Mouse (Mus musculus): ENCODE results near the gene Wdsub1. TPM values are rescaled to one million over a fixed set of nuclear protein-coding genes. Genes with fewer than 3 reads are reported as not detected.

The Wdsub1 gene
- total and polyA plus RNA-seq, 2 experiments, result 7.7 to 23.7 TPM

- peaks cover 12% of the 10 kb centered on the region; the same call in 1 of the 2 replicates for H3K36me3 ChIP-seq (ENCODE audit: control insufficient read depth, insufficient read depth, low read length)
- WGBS, result 94% methylated on average over 2 of the region's 2 CpGs
- no peaks in the 10 kb centered on the region for H3K79me2 ChIP-seq (ENCODE audit: control insufficient read depth, insufficient read depth, low read length)
- H3K4me1 ChIP-seq (ENCODE audit: control insufficient read depth, insufficient read depth, low read length), result no peaks in the 10 kb centered on the region
- H3K27ac ChIP-seq (replicated peaks; ENCODE audit: insufficient read depth, low read depth, low read length), result no peak overlapping the region
- no peak for DNase-seq (ENCODE audit: extremely low read depth, low read depth, low spot score)
- H3K9ac ChIP-seq (ENCODE audit: low read depth, low read length), result no peak overlapping the region
- H3K27me3 ChIP-seq (ENCODE audit: control insufficient read depth, insufficient read depth, low read length), result no peaks in the 10 kb centered on the region
- H3K4me3 ChIP-seq (ENCODE audit: insufficient read depth, low read depth, low read length), result no peak overlapping the region
- TF ChIP-seq POLR2A (IDR thresholded peaks at IDR 0.05; ENCODE audit: extremely low read depth, insufficient read depth, low read length), result no peak
- no peak for TF ChIP-seq CTCF (IDR thresholded peaks at IDR 0.05; ENCODE audit: low read depth, low read length)
Measured at GRCm38 (mm10) chr2:59821044-59821443, 61.3 kb downstream of the Wdsub1 start.

GRCm38 (mm10) chr2:59820088-59820487 lies 62.3 kb downstream of the Wdsub1 start:
- WGBS, result 96% methylated on average over 15 of the region's 15 CpGs
- TF ChIP-seq CTCF (IDR thresholded peaks at IDR 0.05; ENCODE audit: low read depth, low read length) (no peak), POLR2A (IDR thresholded peaks at IDR 0.05; ENCODE audit: extremely low read depth, insufficient read depth, low read length) (no peak)
- Histone ChIP-seq H3K27me3 (ENCODE audit: control insufficient read depth, insufficient read depth, low read length) (no peaks in the 10 kb centered on the region), H3K36me3 (ENCODE audit: control insufficient read depth, insufficient read depth, low read length) (peaks cover 12% of the 10 kb centered on the region; the same call in 1 of the 2 replicates), H3K4me1 (ENCODE audit: control insufficient read depth, insufficient read depth, low read length) (no peaks in the 10 kb centered on the region), H3K9ac (ENCODE audit: low read depth, low read length) (no peak overlapping the region), H3K27ac (replicated peaks; ENCODE audit: insufficient read depth, low read depth, low read length) (no peak overlapping the region), H3K79me2 (ENCODE audit: control insufficient read depth, insufficient read depth, low read length) (no peaks in the 10 kb centered on the region), H3K4me3 (ENCODE audit: insufficient read depth, low read depth, low read length) (no peak overlapping the region)
- no peak for DNase-seq (ENCODE audit: extremely low read depth, low read depth, low spot score)

GRCm38 (mm10) chr2:59819415-59819814 lies 63.0 kb downstream of the Wdsub1 start:
- Histone ChIP-seq H3K27ac (replicated peaks; ENCODE audit: insufficient read depth, low read depth, low read length) (no peak overlapping the region), H3K9ac (ENCODE audit: low read depth, low read length) (no peak overlapping the region), H3K4me1 (ENCODE audit: control insufficient read depth, insufficient read depth, low read length) (no peaks in the 10 kb centered on the region), H3K36me3 (ENCODE audit: control insufficient read depth, insufficient read depth, low read length) (peaks cover 12% of the 10 kb centered on the region; the same call in 1 of the 2 replicates), H3K27me3 (ENCODE audit: control insufficient read depth, insufficient read depth, low read length) (no peaks in the 10 kb centered on the region), H3K4me3 (ENCODE audit: insufficient read depth, low read depth, low read length) (no peak overlapping the region), H3K79me2 (ENCODE audit: control insufficient read depth, insufficient read depth, low read length) (no peaks in the 10 kb centered on the region)
- no peak for DNase-seq (ENCODE audit: extremely low read depth, low read depth, low spot score)
- no peak for TF ChIP-seq POLR2A (IDR thresholded peaks at IDR 0.05; ENCODE audit: extremely low read depth, insufficient read depth, low read length)
- no peak for TF ChIP-seq CTCF (IDR thresholded peaks at IDR 0.05; ENCODE audit: low read depth, low read length)
- WGBS, result 89% methylated on average over 6 of the region's 6 CpGs

GRCm38 (mm10) chr2:59818663-59819062 lies 63.7 kb downstream of the Wdsub1 start:
- Histone ChIP-seq H3K27ac (replicated peaks; ENCODE audit: insufficient read depth, low read depth, low read length) (no peak overlapping the region), H3K27me3 (ENCODE audit: control insufficient read depth, insufficient read depth, low read length) (no peaks in the 10 kb centered on the region), H3K9ac (ENCODE audit: low read depth, low read length) (no peak overlapping the region), H3K4me1 (ENCODE audit: control insufficient read depth, insufficient read depth, low read length) (no peaks in the 10 kb centered on the region), H3K36me3 (ENCODE audit: control insufficient read depth, insufficient read depth, low read length) (peaks cover 12% of the 10 kb centered on the region; the same call in 1 of the 2 replicates), H3K4me3 (ENCODE audit: insufficient read depth, low read depth, low read length) (no peak overlapping the region), H3K79me2 (ENCODE audit: control insufficient read depth, insufficient read depth, low read length) (no peaks in the 10 kb centered on the region)
- no peak for DNase-seq (ENCODE audit: extremely low read depth, low read depth, low spot score)
- WGBS, result 97% methylated on average over 15 of the region's 15 CpGs
- TF ChIP-seq POLR2A (IDR thresholded peaks at IDR 0.05; ENCODE audit: extremely low read depth, insufficient read depth, low read length), result no peak
- TF ChIP-seq CTCF (IDR thresholded peaks at IDR 0.05; ENCODE audit: low read depth, low read length), result no peak

- Histone ChIP-seq H3K9ac (ENCODE audit: low read depth, low read length) (no peak overlapping the region), H3K4me1 (ENCODE audit: control insufficient read depth, insufficient read depth, low read length) (no peaks in the 10 kb centered on the region), H3K27ac (replicated peaks; ENCODE audit: insufficient read depth, low read depth, low read length) (no peak overlapping the region), H3K79me2 (ENCODE audit: control insufficient read depth, insufficient read depth, low read length) (no peaks in the 10 kb centered on the region), H3K27me3 (ENCODE audit: control insufficient read depth, insufficient read depth, low read length) (no peaks in the 10 kb centered on the region), H3K4me3 (ENCODE audit: insufficient read depth, low read depth, low read length) (no peak overlapping the region), H3K36me3 (ENCODE audit: control insufficient read depth, insufficient read depth, low read length) (peaks cover 8% of the 10 kb centered on the region; the same call in 1 of the 2 replicates)
- no peak for DNase-seq (ENCODE audit: extremely low read depth, low read depth, low spot score)
- WGBS, result 87% methylated on average over 8 of the region's 8 CpGs
- TF ChIP-seq POLR2A (IDR thresholded peaks at IDR 0.05; ENCODE audit: extremely low read depth, insufficient read depth, low read length) (no peak), CTCF (IDR thresholded peaks at IDR 0.05; ENCODE audit: low read depth, low read length) (no peak)
Measured at GRCm38 (mm10) chr2:59814997-59815396, 67.4 kb downstream of the Wdsub1 start.

- H3K9ac ChIP-seq (ENCODE audit: low read depth, low read length), result no peak overlapping the region
- H3K79me2 ChIP-seq (ENCODE audit: control insufficient read depth, insufficient read depth, low read length), result no peaks in the 10 kb centered on the region
- TF ChIP-seq POLR2A (IDR thresholded peaks at IDR 0.05; ENCODE audit: extremely low read depth, insufficient read depth, low read length) (no peak), CTCF (IDR thresholded peaks at IDR 0.05; ENCODE audit: low read depth, low read length) (no peak)
- peaks cover 4% of the 10 kb centered on the region; the same call in 1 of the 2 replicates for H3K36me3 ChIP-seq (ENCODE audit: control insufficient read depth, insufficient read depth, low read length)
- H3K27ac ChIP-seq (replicated peaks; ENCODE audit: insufficient read depth, low read depth, low read length), result no peak overlapping the region
- H3K4me1 ChIP-seq (ENCODE audit: control insufficient read depth, insufficient read depth, low read length), result no peaks in the 10 kb centered on the region
- WGBS, result 94% methylated on average over 13 of the region's 13 CpGs
- DNase-seq (ENCODE audit: extremely low read depth, low read depth, low spot score), result no peak
- H3K27me3 ChIP-seq (ENCODE audit: control insufficient read depth, insufficient read depth, low read length), result no peaks in the 10 kb centered on the region
- H3K4me3 ChIP-seq (ENCODE audit: insufficient read depth, low read depth, low read length), result no peak overlapping the region
Measured at GRCm38 (mm10) chr2:59813457-59813856, 68.9 kb downstream of the Wdsub1 start.
